Mouse (Mus musculus): ENCODE results near the gene Mtrr. TPM values are rescaled to one million over a fixed set of nuclear protein-coding genes. Genes with fewer than 3 reads are reported as not detected.

Gene Mtrr
- total RNA-seq (2021), result 10 to 100 TPM; 19.1 to 21.9 TPM
- long read RNA-seq, experiment 1, transcript Mtrr-201 (15 exons, 3,692 nt), result major isoform, 30 of 46 reads
- long read RNA-seq, experiment 1, partial matches to known transcripts, result 4 of 46 reads
- long read RNA-seq, experiment 1, other reads (novel, unspliced or antisense), result 10 of 46 reads
- long read RNA-seq, experiment 2, transcript Mtrr-201 (15 exons, 3,692 nt), result major isoform, 17 of 31 reads
- long read RNA-seq, experiment 2, partial matches to known transcripts, result 6 of 31 reads
- long read RNA-seq, experiment 2, other reads (novel, unspliced or antisense), result 8 of 31 reads

GRCm38 (mm10) chr13:68581747-68582516 is at the start of gene Mtrr, which contains the start of gene Fastkd3:
Gene Mtrr, minus strand, starts transcription at chr13:68582149.
Gene Fastkd3, plus strand, starts transcription at chr13:68582234.
- peak; percentile 99 for DNase-seq

- DNase-seq, result no peak
Measured at GRCm38 (mm10) chr13:68627041-68627440, 45.1 kb upstream of the Mtrr start.

- DNase-seq, result no peak
Measured at GRCm38 (mm10) chr13:68622792-68623191, 40.8 kb upstream of the Mtrr start.

DNA sequence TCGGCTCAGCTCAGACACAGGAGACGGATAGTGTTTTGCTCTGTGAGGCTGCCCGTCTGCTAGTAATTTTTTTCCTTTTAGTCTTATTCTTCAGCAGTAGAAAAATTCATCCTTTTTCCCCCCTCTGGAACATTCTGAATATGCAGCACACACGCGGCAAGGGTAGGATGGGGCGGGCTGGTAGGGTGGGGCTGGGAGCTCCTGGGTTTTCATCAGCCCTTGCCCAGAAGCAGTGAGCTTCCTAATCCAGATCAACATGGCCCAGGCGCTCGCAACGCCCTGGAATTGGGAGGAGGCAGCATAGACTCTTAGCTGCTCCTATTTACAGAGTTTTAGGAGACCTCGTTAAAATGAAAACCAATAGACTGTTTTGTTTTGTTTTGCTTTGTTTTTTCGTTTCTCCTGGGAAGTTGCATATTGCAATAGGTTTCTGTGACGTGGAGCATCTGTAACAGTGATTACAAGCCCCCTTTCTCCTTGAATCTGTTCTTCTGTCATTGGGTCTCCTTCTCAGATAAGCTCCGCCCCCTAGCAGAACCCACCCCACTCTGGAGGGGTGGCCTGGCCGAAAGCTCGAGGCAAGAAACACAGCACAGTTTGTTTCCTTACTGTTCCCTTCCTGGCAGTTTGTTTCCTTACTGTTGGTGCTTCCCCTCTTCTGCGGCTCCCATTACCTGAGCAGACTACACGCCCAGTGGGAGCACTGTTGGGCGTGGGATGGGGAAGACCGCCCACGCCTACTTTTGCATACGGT is 25.9 kb upstream of the Mtrr start:
- no peak for DNase-seq

DNA sequence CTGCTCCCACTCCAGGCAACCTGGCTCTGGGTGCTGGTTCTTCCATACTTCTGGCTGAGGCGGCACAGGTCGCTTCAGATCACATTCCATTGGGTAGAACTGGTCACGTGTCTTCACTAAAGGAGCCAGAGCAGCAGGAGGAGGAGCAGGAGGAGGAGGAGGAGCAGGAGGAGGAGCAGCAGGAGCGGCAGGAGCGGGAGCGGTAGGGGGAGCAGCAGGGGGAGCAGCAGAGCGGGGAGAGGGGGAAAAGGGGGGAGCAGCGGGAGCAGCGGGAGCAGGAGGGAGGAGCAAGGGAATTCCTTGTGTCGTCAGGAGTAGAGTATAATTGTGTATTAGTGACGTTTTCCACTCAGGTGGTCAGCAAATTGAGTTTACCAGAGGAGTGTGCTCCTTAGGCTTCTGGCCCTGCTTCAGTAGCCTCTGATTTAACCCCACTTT is 23.8 kb upstream of the Mtrr start:
- no peak for DNase-seq

GRCm38 (mm10) chr13:68603085-68603484 is 21.1 kb upstream of the Mtrr start:
- DNase-seq, result no peak

- no peak for DNase-seq
Measured at GRCm38 (mm10) chr13:68601184-68601583, 19.2 kb upstream of the Mtrr start.

DNA sequence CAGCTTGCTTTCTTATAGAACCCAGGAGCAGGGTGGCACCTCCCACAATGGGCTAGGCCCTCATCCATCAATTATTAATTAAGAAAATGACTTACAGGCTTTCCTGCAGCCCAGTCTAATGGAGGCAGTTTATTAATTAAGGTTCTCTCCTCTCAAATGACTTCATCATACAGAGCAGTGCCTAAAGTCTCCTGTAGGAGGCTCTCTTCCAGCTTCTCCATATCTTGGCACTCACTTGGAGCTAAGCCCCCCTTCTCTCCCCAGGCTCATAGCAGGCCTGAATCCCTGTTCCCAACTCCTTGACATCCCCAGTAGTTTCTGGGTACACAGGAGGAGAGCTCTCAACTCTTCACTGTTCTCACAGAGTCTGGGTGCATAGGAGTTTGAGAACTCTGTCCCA is 17.0 kb upstream of the Mtrr start:
- DNase-seq, result no peak

DNA sequence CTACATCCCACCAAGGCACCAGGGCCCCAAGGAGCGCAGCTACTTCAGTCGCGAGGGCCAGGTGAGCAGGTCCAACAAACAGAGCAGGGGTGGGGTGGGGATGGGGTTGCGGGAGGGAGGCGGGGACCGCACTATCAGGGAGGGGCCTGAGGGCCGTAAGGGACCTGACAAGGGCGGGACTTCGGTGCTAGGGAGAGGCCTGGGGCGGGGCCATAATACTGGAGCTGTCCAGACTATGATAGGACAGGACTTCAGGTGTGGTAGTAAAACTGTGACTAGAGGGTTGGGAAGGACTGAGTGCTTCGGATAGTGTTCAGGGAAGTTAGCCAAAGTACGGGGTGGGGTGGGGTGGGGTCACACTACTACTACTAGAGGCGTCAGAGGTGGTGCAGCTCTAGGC is 15.7 kb upstream of the Mtrr start:
- no peak for DNase-seq

GRCm38 (mm10) chr13:68597199-68597598 is 15.2 kb upstream of the Mtrr start, which contains the start of gene 1700001L19Rik:
Gene 1700001L19Rik, plus strand, starts transcription at chr13:68597421.
- no peak for DNase-seq

- DNase-seq, result no peak
Measured at GRCm38 (mm10) chr13:68593797-68594196, 11.8 kb upstream of the Mtrr start.

GRCm38 (mm10) chr13:68588352-68588751 is 6.4 kb upstream of the Mtrr start:
- DNase-seq, result no peak

DNA sequence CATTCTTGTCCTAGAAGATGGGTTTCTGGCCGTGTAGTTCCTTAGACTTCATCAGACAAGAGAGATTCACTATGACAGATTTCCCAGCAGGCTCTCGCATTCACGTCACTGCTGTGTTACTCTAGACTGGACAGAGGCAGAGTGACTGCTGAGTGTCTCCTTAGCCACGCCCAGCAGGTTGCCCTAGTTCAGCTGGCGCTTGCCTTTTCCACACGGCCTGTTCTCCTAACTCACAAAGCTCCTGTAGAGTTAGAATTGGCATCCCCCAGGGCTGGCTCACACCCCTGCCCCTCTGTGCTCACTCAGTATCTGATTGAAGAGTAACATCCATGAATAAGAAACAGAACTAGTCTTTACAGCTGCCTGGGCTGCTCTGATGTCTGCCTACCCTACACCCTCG is 3.5 kb upstream of the Mtrr start:
- DNase-seq, result no peak

- DNase-seq, result no peak
Measured at GRCm38 (mm10) chr13:68583961-68584360, 2.0 kb upstream of the Mtrr start.

DNA sequence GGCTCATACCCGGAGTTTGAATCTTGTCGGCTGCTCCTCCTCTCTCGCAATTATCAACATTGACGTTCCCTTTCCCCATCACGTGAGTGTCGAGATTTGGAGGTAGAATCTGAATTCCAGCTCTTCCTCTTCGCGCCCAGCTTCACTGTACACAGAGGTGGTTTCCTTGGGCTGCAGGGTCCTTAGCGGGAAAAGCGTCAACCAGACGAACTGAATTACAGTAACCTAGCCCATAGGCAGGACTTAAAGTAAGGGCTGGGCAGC is 500 bp upstream of the Mtrr start:
- no peak for DNase-seq

- DNase-seq, result no peak
Measured at GRCm38 (mm10) chr13:68581086-68581740, 736 bp downstream of the Mtrr start.

- DNase-seq, result no peak
Measured at GRCm38 (mm10) chr13:68577945-68578344, 4.0 kb downstream of the Mtrr start.

- no peak for DNase-seq
Measured at GRCm38 (mm10) chr13:68574398-68574797, 7.6 kb downstream of the Mtrr start.

DNA sequence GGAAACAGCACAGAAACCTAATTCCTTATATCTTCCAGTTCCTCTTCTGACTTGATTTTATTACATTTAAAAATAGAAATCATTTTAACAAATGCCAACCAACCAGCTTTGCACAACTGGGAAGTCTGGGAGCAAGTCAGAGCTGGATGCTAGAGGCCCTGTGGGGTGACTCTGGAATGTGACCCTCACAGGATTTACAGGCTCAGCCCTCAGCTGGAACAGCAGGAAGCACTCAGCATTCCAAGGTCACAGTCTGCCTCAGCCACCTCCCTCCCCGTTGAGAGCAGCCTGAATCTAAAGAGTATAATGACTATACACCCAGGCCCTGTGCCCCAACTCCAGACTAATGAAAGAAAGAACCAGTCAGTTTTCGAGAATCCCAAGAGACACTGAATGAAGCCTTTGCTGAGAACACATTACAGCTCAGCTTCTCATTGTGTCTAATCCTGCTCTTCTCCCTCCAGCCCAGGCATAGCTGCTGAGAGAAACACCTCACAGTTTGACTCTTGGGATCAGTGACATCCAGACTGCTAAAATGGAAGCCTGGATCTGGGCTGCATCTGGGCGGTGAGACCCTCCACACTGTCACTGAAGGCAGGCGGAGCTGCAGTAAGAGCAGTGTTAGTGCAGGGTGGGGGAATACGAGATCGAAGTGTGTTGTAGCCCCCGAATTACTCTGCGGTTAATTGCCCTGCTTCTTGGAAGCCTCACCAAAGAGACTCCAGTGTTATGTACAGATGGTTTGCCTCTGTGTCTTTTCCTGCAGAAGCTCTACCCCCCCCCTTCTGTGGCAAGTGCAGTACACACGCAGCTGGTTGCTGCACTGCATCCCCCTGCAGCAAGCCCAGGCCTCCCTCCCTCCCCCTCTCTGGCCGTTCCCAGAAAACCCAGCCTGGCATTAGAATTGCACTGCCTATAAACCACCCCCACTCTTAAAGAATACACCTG is 8.7 kb downstream of the Mtrr start:
- DNase-seq, result no peak

DNA sequence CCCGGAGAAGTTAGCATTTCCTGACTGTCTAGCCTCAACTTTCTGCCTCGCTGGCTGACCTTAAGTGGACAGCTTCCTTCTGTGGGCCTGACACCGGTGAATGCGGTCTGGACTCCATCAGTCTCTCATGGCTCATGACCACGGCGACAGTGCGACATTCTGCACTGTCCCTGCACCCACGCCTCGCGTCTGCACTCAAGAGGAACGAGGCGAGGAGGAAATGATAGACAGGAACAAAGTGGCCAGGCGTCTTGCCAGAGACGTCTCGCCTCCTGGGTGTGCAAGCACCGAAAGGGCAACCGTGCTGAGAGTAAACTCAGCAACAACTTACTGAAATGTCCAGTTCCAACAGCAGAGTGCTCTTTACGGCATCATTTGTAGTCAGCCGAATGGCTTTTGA is 9.7 kb downstream of the Mtrr start:
- no peak for DNase-seq

GRCm38 (mm10) chr13:68569589-68570336 is 12.2 kb downstream of the Mtrr start:
- DNase-seq, result peak; percentile 16

Measured in gastrocnemius, postnatal 10 days (tissue).